ENCODE assay signal across 39 mouse cellular contexts in the genomic region with DNA sequence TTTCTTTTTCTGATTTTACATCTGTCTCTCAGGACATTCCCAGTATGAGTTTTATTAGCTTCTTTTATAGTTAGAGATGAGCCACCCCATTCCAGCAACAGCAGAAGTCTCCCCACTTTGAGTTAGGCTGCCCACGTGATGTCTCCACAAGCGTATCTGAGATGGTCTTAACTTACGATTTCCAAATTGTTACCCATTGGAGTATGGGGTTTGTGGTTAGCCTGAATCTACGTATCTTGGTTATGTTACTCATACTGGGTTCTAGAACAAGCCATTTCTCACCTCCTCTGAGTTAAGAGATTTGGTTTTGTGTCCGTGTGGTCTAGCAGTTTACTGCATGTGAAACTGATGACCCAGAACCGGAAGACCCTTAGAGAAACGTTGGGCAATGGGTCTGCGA. TPM values are rescaled to one million over a fixed set of nuclear protein-coding genes. Genes with fewer than 3 reads are reported as not detected.
"Had no signal": no experiment of that assay in that cellular context is flagged by ENCODE, and none has a peak within 500 bp of the region (broad histone marks: within the 10 kb centered on the region; RNA-seq: fewer than 3 reads in every experiment).

No protein-coding gene starts in this region.

- H3K4me2 ChIP-seq: heart, embryonic 11.5 days; heart, embryonic 13.5 days; heart, embryonic 15.5 days; hindbrain, embryonic 13.5 days; hindbrain, embryonic 15.5 days; intestine, embryonic 15.5 days; limb, embryonic 12.5 days; liver, embryonic 11.5 days; liver, embryonic 13.5 days; liver, embryonic 15.5 days had no signal

- H3K9me3 ChIP-seq: heart, embryonic 13.5 days; heart, embryonic 15.5 days; hindbrain, embryonic 15.5 days; intestine, embryonic 15.5 days; limb, embryonic 10.5 days; limb, embryonic 12.5 days; liver, embryonic 13.5 days; liver, embryonic 15.5 days had no signal

- DNase-seq: gastrocnemius, postnatal 14 days; gastrocnemius, postnatal 36 days; heart, adult 2 months; heart, postnatal 14 days; heart, postnatal 36 days; kidney, adult 18-20 months; kidney, adult 8-10 months; kidney, postnatal 14 days; kidney, postnatal 36 days; liver; liver, embryonic 13.5 days had no signal

- ATAC-seq: hindbrain, postnatal 0 days; inflammation-experienced regulatory T-cells, adult 6 months; intestine, embryonic 15.5 days; intestine, postnatal 0 days had no signal

- H3K4me3 ChIP-seq: heart, adult 2 months; heart, embryonic 13.5 days; heart, embryonic 15.5 days; hindbrain, embryonic 13.5 days; hindbrain, embryonic 15.5 days; intestine, embryonic 15.5 days; left cerebral cortex, adult 2 months; limb, embryonic 10.5 days; limb, embryonic 12.5 days; liver, embryonic 13.5 days; liver, embryonic 15.5 days had no signal

- H3K27me3 ChIP-seq: heart, embryonic 13.5 days; heart, embryonic 15.5 days; hindbrain, embryonic 13.5 days; hindbrain, embryonic 15.5 days; intestine, embryonic 15.5 days; limb, embryonic 12.5 days; liver, embryonic 13.5 days; liver, embryonic 15.5 days had no signal

- H3K9ac ChIP-seq: heart, embryonic 13.5 days; heart, embryonic 15.5 days; hindbrain, embryonic 13.5 days; hindbrain, embryonic 15.5 days; intestine, embryonic 15.5 days; limb, embryonic 12.5 days; liver, embryonic 13.5 days; liver, embryonic 15.5 days had no signal

- H3K4me1 ChIP-seq: heart, embryonic 13.5 days; heart, embryonic 15.5 days; hindbrain, embryonic 13.5 days; hindbrain, embryonic 15.5 days; intestine, embryonic 15.5 days; limb, embryonic 10.5 days; limb, embryonic 12.5 days; liver, embryonic 13.5 days; liver, embryonic 15.5 days had no signal

- H3K36me3 ChIP-seq: heart, embryonic 13.5 days; heart, embryonic 15.5 days; hindbrain, embryonic 13.5 days; hindbrain, embryonic 15.5 days; intestine, embryonic 15.5 days; limb, embryonic 10.5 days; limb, embryonic 12.5 days; liver, embryonic 13.5 days; liver, embryonic 15.5 days had no signal

- H3K27ac ChIP-seq: heart, adult 2 months; heart, embryonic 13.5 days; heart, embryonic 15.5 days; hindbrain, embryonic 13.5 days; hindbrain, embryonic 15.5 days; hindbrain, postnatal 0 days; intestine, embryonic 15.5 days; kidney, postnatal 0 days; left cerebral cortex, adult 2 months; limb, embryonic 10.5 days; limb, embryonic 12.5 days; liver, embryonic 13.5 days; liver, embryonic 15.5 days had no signal

RNA-seq across cellular contexts. Expression of a gene that starts 37.6 kb away (rescaled TPM):
- total RNA-seq: gastrocnemius, adult 18-20 months; gastrocnemius, adult 8-10 months; gastrocnemius, postnatal 14 days; gastrocnemius, postnatal 36 days; heart, adult 2 months; heart, postnatal 14 days; heart, postnatal 36 days; hematopoietic stem cell, adult 5-6 weeks; hindbrain, postnatal 0 days; layer of hippocampus, adult 18-20 months; layer of hippocampus, adult 8-10 months; layer of hippocampus, postnatal 10 days; layer of hippocampus, postnatal 25 days; left cerebral cortex, adult 2 months; left cerebral cortex, postnatal 14 days; left cerebral cortex, postnatal 36 days had no signal
- polyA plus RNA-seq: heart, adult 2 months; heart, embryonic 11.5 days; heart, embryonic 13.5 days; heart, embryonic 15.5 days; heart, postnatal 0 days; hindbrain, embryonic 11.5 days; hindbrain, embryonic 13.5 days; hindbrain, embryonic 15.5 days; hindbrain, postnatal 0 days; intestine, embryonic 15.5 days; intestine, postnatal 0 days; kidney, embryonic 14.5 days; kidney, postnatal 0 days; limb, embryonic 10.5 days; limb, embryonic 12.5 days; limb, embryonic 14.5 days; liver, embryonic 11.5 days; liver, embryonic 13.5 days; liver, embryonic 15.5 days had no signal
